Comparison of ENCODE assay signal across 17 mouse cellular contexts in the genomic region with DNA sequence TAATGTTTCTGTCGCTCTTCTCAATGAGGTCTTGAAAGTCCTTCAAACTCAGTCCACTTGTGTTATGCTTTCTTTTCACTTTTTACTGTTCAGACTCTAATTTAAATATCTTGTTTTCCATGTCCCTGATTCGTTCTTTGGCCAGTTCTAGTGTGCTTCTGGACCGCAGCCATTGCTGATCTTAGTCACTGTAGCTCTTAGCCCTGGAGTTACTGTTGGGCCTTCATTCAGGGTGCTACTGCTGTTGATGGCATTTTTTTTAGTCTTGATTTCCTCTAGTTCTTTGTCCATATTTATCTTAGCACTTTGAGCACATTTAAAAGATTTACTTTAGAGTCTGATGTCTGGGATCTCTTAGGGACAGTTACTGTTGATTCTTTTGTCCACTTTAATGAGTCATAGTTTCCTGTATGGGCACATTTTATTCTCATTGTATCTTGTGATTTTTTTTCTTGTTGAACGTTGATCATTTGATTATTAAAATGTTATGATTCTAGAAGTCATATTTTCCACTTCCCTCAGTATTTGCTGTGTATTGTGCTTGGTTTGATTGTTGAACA.
DNase-seq lines count a peak whose midpoint lies in the region; TF ChIP-seq lines count a peak whose summit lies in the region.
"Had no signal": no experiment of that assay in that cellular context is flagged by ENCODE, and none has a peak within 500 bp of the region (broad histone marks: within the 10 kb centered on the region; RNA-seq: fewer than 3 reads in every experiment).

No protein-coding gene starts in this region.

- no peaks in the 10 kb centered on the region; the same call in 1 of the 2 replicates for H3K4me1 ChIP-seq in kidney, adult 2 months (ENCODE audit: control insufficient read depth, insufficient read depth, low read length)
- H3K4me1 ChIP-seq: midbrain, embryonic 12.5 days had no signal

- no peak overlapping the region for H3K4me3 ChIP-seq in kidney, adult 2 months (ENCODE audit: insufficient read depth, low read depth, low read length)
- H3K4me3 ChIP-seq: midbrain, embryonic 12.5 days had no signal

- no peaks in the 10 kb centered on the region for H3K27me3 ChIP-seq in kidney, adult 2 months (replicated peaks; ENCODE audit: control insufficient read depth, insufficient read depth, low read length)
- H3K27me3 ChIP-seq: midbrain, embryonic 12.5 days; Patski had no signal

- no peak for TF ChIP-seq POLR2A in kidney, adult 2 months (IDR thresholded peaks at IDR 0.05; ENCODE audit: low read depth, low read length)

- TF ChIP-seq CTCF in kidney, adult 2 months (conservative IDR thresholded peaks at IDR 0.05; ENCODE audit: insufficient read depth, insufficient read length, low read depth, low read length), result no peak

- WGBS in kidney, adult 2 months, result 63% methylated on average over 4 of the region's 4 CpGs

- 0 out of 2 replicates have a peak overlapping the region, but pooled peaks have one; percentile 16 for H3K27ac ChIP-seq in kidney, adult 2 months (ENCODE audit: insufficient read depth, low read depth, low read length)
- H3K27ac ChIP-seq: hindbrain, embryonic 14.5 days; midbrain, embryonic 12.5 days had no signal

- intact Hi-C loops in heart, postnatal 36 days (cut with DNase I), result no loop called here

- DNase-seq in kidney, adult 2 months, result peak; percentile 27
- DNase-seq in kidney, postnatal 14 days, result no peak
- DNase-seq in adrenal gland, postnatal 25 days, result peak; percentile 28
- peak; percentile 31 to 38 for DNase-seq in heart, postnatal 36 days
- peak; percentile 51 to 69 for DNase-seq in lung, postnatal 4 days
- no peak for DNase-seq in right cerebral cortex, postnatal 14 days
- DNase-seq in thymus, postnatal 36 days, result no peak
- no peak for DNase-seq in cerebellum, adult 11 months
- DNase-seq: cerebellum, postnatal 36 days; gastrocnemius, postnatal 36 days; kidney, adult 18-20 months; layer of hippocampus, postnatal 36 days; spleen, adult 18-20 months; thymus, postnatal 4 days had no signal

- H3K36me3 ChIP-seq in kidney, adult 2 months (ENCODE audit: control insufficient read depth, insufficient read depth, low read length), result no peaks in the 10 kb centered on the region
- H3K36me3 ChIP-seq: midbrain, embryonic 12.5 days had no signal

Comparison
In these comparisons a context has a peak if more than half of its experiments do, and no peak if none do; other contexts are left out.
1. DNase-seq: peak in kidney, adult 2 months (single experiment), adrenal gland, postnatal 25 days (single experiment), heart, postnatal 36 days (2 of 2) and lung, postnatal 4 days (2 of 2); none in kidney, postnatal 14 days (single experiment), right cerebral cortex, postnatal 14 days (single experiment), thymus, postnatal 36 days (0 of 2) and cerebellum, adult 11 months (single experiment).